Mouse (Mus musculus): ENCODE data around the gene Loxl4. TPM values are rescaled to one million over a fixed set of nuclear protein-coding genes. Genes with fewer than 3 reads are reported as not detected.

The Loxl4 gene
- polyA plus RNA-seq (2015; fragmentation: Nextera tagmentation; extraction: Ambion mirVana) = 0.31 and 0.33 TPM in 2 replicates

GRCm38 (mm10) chr19:42612654-42613053, at the start of gene Loxl4:
Loxl4 (minus strand) TSS chr19:42612813.

Other genes starting within 250 kb of the Loxl4 start
- 67.7 and 77.3 TPM in 2 replicates for gene Crtac1, start 181.0 kb downstream of the Loxl4 start, polyA plus RNA-seq (2015; fragmentation: Nextera tagmentation; extraction: Ambion mirVana)
- 8.3 and 10.8 TPM in 2 replicates for gene R3hcc1l, start 94.1 kb downstream of the Loxl4 start, polyA plus RNA-seq (2015; fragmentation: Nextera tagmentation; extraction: Ambion mirVana)
- gene Pyroxd2, start 140.0 kb upstream of the Loxl4 start, polyA plus RNA-seq (2015; fragmentation: Nextera tagmentation; extraction: Ambion mirVana) = 1.9 and 2.0 TPM in 2 replicates
- gene Hps1, start 167.2 kb upstream of the Loxl4 start, polyA plus RNA-seq (2015; fragmentation: Nextera tagmentation; extraction: Ambion mirVana) = 7.1 and 7.6 TPM in 2 replicates